Mouse (Mus musculus) ovary, adult 18-20 months (tissue): ENCODE measurements around the gene Lrrfip1.

Source experiments
- DNase-seq: peaks from one replicate; pipeline ENCODE4 v3.0.0; 2022; ENCODE audit warnings: low spot score, mixed read lengths

Gene Lrrfip1

GRCm38 (mm10) chr1:91023960-91024359, 25.4 kb downstream of the Lrrfip1 start:
- DNase-seq = no peak

- no peak for DNase-seq
These were observed 25.9 kb downstream of the Lrrfip1 start for GRCm38 (mm10) chr1:91024464-91024863.

- DNase-seq = no peak
These were observed 28.4 kb downstream of the Lrrfip1 start for GRCm38 (mm10) chr1:91026945-91027344.

- no peak for DNase-seq
These were observed 31.8 kb downstream of the Lrrfip1 start for GRCm38 (mm10) chr1:91030383-91030782.

- DNase-seq = no peak
These were observed 33.0 kb downstream of the Lrrfip1 start for GRCm38 (mm10) chr1:91031547-91031946.

- DNase-seq = no peak
These were observed 33.9 kb downstream of the Lrrfip1 start for GRCm38 (mm10) chr1:91032393-91032971.

GRCm38 (mm10) chr1:91034547-91034946, 36.0 kb downstream of the Lrrfip1 start:
- no peak for DNase-seq

- DNase-seq = no peak
These were observed 36.7 kb downstream of the Lrrfip1 start for GRCm38 (mm10) chr1:91035266-91035665.

GRCm38 (mm10) chr1:91037213-91037612, 38.7 kb downstream of the Lrrfip1 start:
- DNase-seq = no peak

GRCm38 (mm10) chr1:91038010-91038409, 39.5 kb downstream of the Lrrfip1 start:
- DNase-seq = no peak

- no peak for DNase-seq
These were observed 40.0 kb downstream of the Lrrfip1 start for GRCm38 (mm10) chr1:91038531-91038930.

- DNase-seq = no peak
These were observed 43.1 kb downstream of the Lrrfip1 start for GRCm38 (mm10) chr1:91041605-91042004.

- DNase-seq = no peak
These were observed 44.7 kb downstream of the Lrrfip1 start for GRCm38 (mm10) chr1:91043191-91043590.

- DNase-seq = no peak
These were observed 45.6 kb downstream of the Lrrfip1 start for GRCm38 (mm10) chr1:91044176-91044575.

GRCm38 (mm10) chr1:91044648-91045047, 46.1 kb downstream of the Lrrfip1 start:
- DNase-seq = no peak

- DNase-seq = no peak
These were observed 47.7 kb downstream of the Lrrfip1 start for GRCm38 (mm10) chr1:91046237-91046636.

- no peak for DNase-seq
These were observed 50.8 kb downstream of the Lrrfip1 start for GRCm38 (mm10) chr1:91049296-91049695.

- no peak for DNase-seq
These were observed 53.0 kb downstream of the Lrrfip1 start for GRCm38 (mm10) chr1:91051461-91052094.

GRCm38 (mm10) chr1:91052747-91053181, 54.2 kb downstream of the Lrrfip1 start:
- peak; percentile 86 for DNase-seq

- DNase-seq = peak; percentile 50
These were observed 54.9 kb downstream of the Lrrfip1 start for GRCm38 (mm10) chr1:91053218-91054073.

GRCm38 (mm10) chr1:91054074-91054471, 55.5 kb downstream of the Lrrfip1 start:
- no peak for DNase-seq

- DNase-seq = no peak
These were observed 56.3 kb downstream of the Lrrfip1 start for GRCm38 (mm10) chr1:91054815-91055214.

- DNase-seq = no peak
These were observed 57.2 kb downstream of the Lrrfip1 start for GRCm38 (mm10) chr1:91055744-91056143.
